Mouse (Mus musculus) lung, postnatal 0 days (tissue): ENCODE measurements at regions not wholly inside any gene's neighbourhood (a gene's known extent, or its start where the extent isn't known, plus 50 kb on each side); places are given as distances from the start of the nearest gene placed in this dataset.

Experiments
- ATAC-seq: fragments of 200-750 bp; cut with Nextera tagmentation; 2 replicates; pipeline ENCODE4 v1.8.0; 2017; ENCODE audit warnings: moderate library complexity
- DNase-seq: peaks from one replicate; pipeline ENCODE4 v3.0.0-alpha.2; 2016; ENCODE audit warnings: low spot score
- H3K27ac ChIP-seq: fragments of 300-500 bp; sonication (generic); 2 replicates; pipeline ENCODE4 v1.5.1; 2014; ENCODE audit warnings: antibody characterized with exemption, mild to moderate bottlenecking, low read length, mixed read lengths
- H3K27me3 ChIP-seq: fragments of 300-500 bp; sonication (generic); replicated peaks from 2 replicates; pipeline ENCODE4 v1.6.1; 2014; ENCODE audit warnings: low read length, mixed read lengths; ENCODE audit not compliant: insufficient read depth
- H3K36me3 ChIP-seq: fragments of 300-500 bp; sonication (generic); 2 replicates; pipeline ENCODE4 v1.6.1; 2014; ENCODE audit warnings: low read length, mixed read lengths; ENCODE audit not compliant: insufficient read depth
- H3K4me1 ChIP-seq: fragments of 300-500 bp; sonication (generic); 2 replicates; pipeline ENCODE4 v1.6.1; 2014; ENCODE audit warnings: antibody characterized with exemption, low read depth, low read length, mixed read lengths; ENCODE audit not compliant: insufficient read depth
- H3K4me2 ChIP-seq: fragments of 300-500 bp; sonication (generic); replicated peaks from 2 replicates; pipeline ENCODE4 v1.6.1; 2014; ENCODE audit warnings: low read depth, mild to moderate bottlenecking, low read length, moderate library complexity, mixed read lengths
- H3K4me3 ChIP-seq: fragments of 300-500 bp; sonication (generic); 2 replicates; pipeline ENCODE4 v1.5.1; 2014; ENCODE audit warnings: low read depth, low read length
- H3K9ac ChIP-seq: fragments of 300-500 bp; sonication (generic); replicated peaks from 2 replicates; pipeline ENCODE4 v1.6.1; 2014; ENCODE audit warnings: low read depth, mild to moderate bottlenecking
- H3K9me3 ChIP-seq: fragments of 300-500 bp; sonication (generic); 2 replicates; pipeline ENCODE4 v1.6.1; 2016; ENCODE audit warnings: low read length, mixed read lengths
- CTCF ChIP-seq: IDR thresholded peaks from 2 replicates; pipeline ENCODE4 v1.5.1; 2016; ENCODE audit warnings: antibody characterized with exemption, mild to moderate bottlenecking
- EP300 ChIP-seq: IDR thresholded peaks from 2 replicates; pipeline ENCODE4 v1.6.1; 2016; ENCODE audit warnings: antibody characterized with exemption, mild to moderate bottlenecking, control low read depth
- WGBS: fragments of 180-500 bp; shearing (Covaris S2); extraction: QIAGEN DNeasy Blood & Tissue Kit; methylation state at CpG from one replicate; pipeline ENCODE4 v1.1.7; 2014; 5-methylcytosine and 5-hydroxymethylcytosine counted together

- H3K4me2 ChIP-seq = no peak overlapping the region
- H3K9me3 ChIP-seq = no peaks in the 10 kb centered on the region
- H3K36me3 ChIP-seq = no peaks in the 10 kb centered on the region
- no peaks in the 10 kb centered on the region for H3K27me3 ChIP-seq
- DNase-seq (no peak), ATAC-seq (no peak)
- H3K4me3 ChIP-seq = no peak overlapping the region
- no peaks in the 10 kb centered on the region for H3K4me1 ChIP-seq
- no peak overlapping the region for H3K27ac ChIP-seq
- no peak for TF ChIP-seq CTCF
- TF ChIP-seq EP300 = no peak
- 56% methylated on average over 2 of the region's 2 CpGs for WGBS
- no peak overlapping the region for H3K9ac ChIP-seq
These were observed 114.0 kb upstream of the Mocs1 start for GRCm38 (mm10) chr17:49314196-49314595.

- no peak overlapping the region for H3K4me3 ChIP-seq
- H3K4me1 ChIP-seq = no peaks in the 10 kb centered on the region
- DNase-seq = no peak
- H3K4me2 ChIP-seq = no peak overlapping the region
- no peaks in the 10 kb centered on the region for H3K9me3 ChIP-seq
- no peak overlapping the region for H3K27ac ChIP-seq
- 70% methylated on average over 4 of the region's 4 CpGs for WGBS
- TF ChIP-seq EP300 = no peak
- H3K36me3 ChIP-seq = no peaks in the 10 kb centered on the region
- H3K27me3 ChIP-seq = no peaks in the 10 kb centered on the region
- ATAC-seq = no peak
- no peak overlapping the region for H3K9ac ChIP-seq
These were observed 100.6 kb upstream of the Mocs1 start for GRCm38 (mm10) chr17:49327524-49327923.

GRCm38 (mm10) chr17:49335318-49335717, 92.8 kb upstream of the Mocs1 start:
- TF ChIP-seq EP300 = no peak
- no peak for TF ChIP-seq CTCF
- Histone ChIP-seq H3K27me3 (no peaks in the 10 kb centered on the region), H3K27ac (no peak overlapping the region), H3K4me2 (no peak overlapping the region), H3K4me3 (no peak overlapping the region), H3K9me3 (no peaks in the 10 kb centered on the region; the same call in 1 of the 2 replicates), H3K36me3 (no peaks in the 10 kb centered on the region), H3K4me1 (no peaks in the 10 kb centered on the region), H3K9ac (no peak overlapping the region)
- ATAC-seq = no peak
- DNase-seq = no peak
- 65% methylated on average over 5 of the region's 5 CpGs for WGBS

- H3K27ac ChIP-seq = no peak overlapping the region
- no peaks in the 10 kb centered on the region for H3K4me1 ChIP-seq
- H3K9me3 ChIP-seq = no peaks in the 10 kb centered on the region; the same call in 1 of the 2 replicates
- H3K27me3 ChIP-seq = no peaks in the 10 kb centered on the region
- H3K4me3 ChIP-seq = no peak overlapping the region
- no peak for DNase-seq
- H3K36me3 ChIP-seq = no peaks in the 10 kb centered on the region
- no peak overlapping the region for H3K9ac ChIP-seq
- no peak for TF ChIP-seq EP300
- no peak for TF ChIP-seq CTCF
- no peak for ATAC-seq
- no peak overlapping the region for H3K4me2 ChIP-seq
- 73% methylated on average over 5 of the region's 5 CpGs for WGBS
These were observed 90.3 kb upstream of the Mocs1 start for GRCm38 (mm10) chr17:49337881-49338280.

GRCm38 (mm10) chr17:49342636-49343035, 85.5 kb upstream of the Mocs1 start:
- ATAC-seq = no peak
- Histone ChIP-seq H3K9me3 (no peaks in the 10 kb centered on the region), H3K27me3 (no peaks in the 10 kb centered on the region), H3K4me1 (no peaks in the 10 kb centered on the region), H3K27ac (no peak overlapping the region), H3K4me2 (no peak overlapping the region), H3K9ac (no peak overlapping the region), H3K4me3 (no peak overlapping the region), H3K36me3 (no peaks in the 10 kb centered on the region)
- WGBS = 69% methylated on average over 2 of the region's 2 CpGs
- TF ChIP-seq EP300 (no peak), CTCF (no peak)
- DNase-seq = no peak

- no peak for ATAC-seq
- WGBS = 51% methylated on average over 5 of the region's 5 CpGs
- H3K27ac ChIP-seq = no peak overlapping the region
These were observed 81.5 kb upstream of the Mocs1 start for GRCm38 (mm10) chr17:49346701-49347100.

GRCm38 (mm10) chr17:49349328-49349727, 78.8 kb upstream of the Mocs1 start:
- TF ChIP-seq EP300 (no peak), CTCF (no peak)
- Histone ChIP-seq H3K4me2 (no peak overlapping the region), H3K9ac (no peak overlapping the region), H3K27me3 (no peaks in the 10 kb centered on the region), H3K4me3 (no peak overlapping the region), H3K9me3 (no peaks in the 10 kb centered on the region), H3K36me3 (no peaks in the 10 kb centered on the region), H3K4me1 (no peaks in the 10 kb centered on the region), H3K27ac (no peak overlapping the region)
- DNase-seq (no peak), ATAC-seq (no peak)
- 83% methylated on average over 9 of the region's 9 CpGs for WGBS

More at GRCm38 (mm10) chr17:49346701-49347100, 81.5 kb upstream of the Mocs1 start:
- Histone ChIP-seq H3K9me3 (no peaks in the 10 kb centered on the region), H3K4me2 (no peak overlapping the region), H3K36me3 (no peaks in the 10 kb centered on the region), H3K27me3 (no peaks in the 10 kb centered on the region), H3K9ac (no peak overlapping the region), H3K4me1 (no peaks in the 10 kb centered on the region), H3K4me3 (no peak overlapping the region)
- TF ChIP-seq CTCF (no peak), EP300 (no peak)
- no peak for DNase-seq
